Mouse (Mus musculus): ENCODE data around the gene Olfr574. TPM values are rescaled to one million over a fixed set of nuclear protein-coding genes. Genes with fewer than 3 reads are reported as not detected.

Olfr574 gene
- not detected in 2 replicates for total RNA-seq (2015; ENCODE audit: low replicate concordance)
- not detected in 2 replicates for total RNA-seq (2017; ENCODE audit: low replicate concordance)

DNA sequence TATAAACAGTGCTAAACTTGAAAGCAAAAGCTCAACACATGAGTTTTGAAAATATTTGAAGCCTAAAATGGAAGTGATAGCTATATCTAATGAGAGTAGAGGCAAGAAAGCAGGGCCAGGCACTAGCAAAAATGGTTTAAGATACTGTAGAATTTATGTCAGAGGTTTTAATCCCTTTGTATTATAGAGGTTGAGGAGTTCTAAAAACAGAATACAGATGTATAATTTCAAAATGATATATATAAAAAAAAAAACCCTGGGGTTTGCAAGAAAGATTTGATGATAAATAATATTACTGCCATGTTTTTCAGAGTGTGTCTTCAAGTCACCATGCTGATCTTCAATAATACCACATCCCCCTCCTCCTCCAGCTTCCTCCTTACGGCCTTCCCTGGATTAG lies at the start of gene Olfr574:
Olfr574 (plus strand) TSS at position 301 of the 400 bp plus-strand sequence.
- ATAC-seq (replicated peaks; ENCODE audit: low FRiP score, poor library complexity, severe bottlenecking): no peak

DNA sequence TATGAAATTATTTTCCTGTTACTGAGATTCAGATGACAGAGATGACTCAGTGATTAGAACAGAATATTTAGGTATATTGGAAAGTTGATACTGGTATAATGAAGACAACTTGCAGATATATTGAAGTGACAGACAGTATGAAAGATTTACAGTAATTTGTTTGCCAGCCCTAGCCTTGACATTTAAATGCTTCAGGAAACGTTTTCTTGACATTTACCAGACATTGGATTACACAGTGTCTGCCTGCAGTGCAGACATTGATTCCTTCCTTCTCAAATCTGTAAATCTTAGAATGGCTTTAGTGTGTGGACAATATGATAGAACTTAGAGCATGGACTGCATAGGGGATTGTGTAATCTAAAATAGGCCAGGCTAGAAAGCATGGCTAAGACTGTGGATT lies 33.0 kb upstream of the Olfr574 start:
- ATAC-seq (replicated peaks; ENCODE audit: low FRiP score, poor library complexity, severe bottlenecking): no peak

DNA sequence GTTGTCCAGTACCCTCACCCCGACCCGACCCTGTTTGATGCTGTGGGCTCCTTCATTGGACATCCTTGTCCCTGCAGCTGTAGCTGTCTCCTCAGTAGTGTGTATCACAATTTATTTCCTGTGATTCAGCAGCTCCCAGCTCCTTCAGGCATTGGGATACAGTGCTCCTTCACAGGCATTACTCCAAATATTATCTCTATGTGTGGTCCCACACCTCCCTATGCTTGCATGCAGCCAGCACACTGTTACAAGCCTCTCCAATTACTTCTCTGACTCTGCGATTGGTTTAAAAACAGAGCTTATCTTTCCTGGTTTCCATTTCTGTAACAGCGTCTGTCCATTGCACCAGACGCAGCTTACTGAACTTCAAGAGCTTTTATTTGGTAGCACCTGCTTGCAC lies 31.9 kb upstream of the Olfr574 start:
- ATAC-seq (replicated peaks; ENCODE audit: low FRiP score, poor library complexity, severe bottlenecking): no peak

DNA sequence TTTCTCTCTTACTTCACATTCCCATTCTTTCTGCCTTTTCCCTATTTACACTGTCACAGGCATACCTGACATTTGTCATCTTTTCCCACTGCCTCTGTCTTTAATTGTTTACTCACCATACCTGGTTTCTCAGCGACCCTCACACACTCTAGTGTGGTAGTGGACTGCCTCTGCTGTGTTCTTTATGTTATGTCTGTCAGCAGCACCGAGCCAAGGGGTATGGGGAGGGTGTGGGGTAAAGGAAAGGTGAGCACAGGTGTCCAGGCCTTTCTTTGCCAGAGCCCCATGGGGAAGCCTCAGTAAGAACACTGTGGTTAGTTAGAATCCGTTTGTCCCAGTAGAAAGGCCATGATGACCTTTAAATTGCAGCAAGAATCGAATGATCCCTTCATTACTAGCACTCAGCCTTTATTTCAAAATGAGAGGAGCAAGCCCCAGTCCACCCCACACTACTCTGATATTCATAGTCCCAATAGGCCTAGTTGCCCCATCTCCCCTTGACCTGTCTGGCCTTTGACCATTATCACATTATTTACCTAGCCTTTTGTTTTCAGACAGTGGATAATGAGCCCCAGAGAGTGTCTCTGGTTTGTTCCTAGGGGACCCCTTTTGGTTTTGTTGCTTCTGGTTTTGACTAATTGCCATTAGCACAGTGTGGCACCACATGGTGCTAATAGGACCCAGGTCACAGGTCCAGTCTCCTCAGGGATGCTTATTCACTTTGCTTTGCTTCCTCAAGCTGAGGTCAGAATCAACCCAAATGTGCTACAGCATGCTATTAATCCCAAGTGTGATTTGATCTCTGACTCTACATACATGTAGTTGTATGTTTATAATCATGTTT lies 31.0 kb upstream of the Olfr574 start, which contains the start of gene Olfr571:
Olfr571 (minus strand) TSS at position 505 of the 844 bp plus-strand sequence.
- ATAC-seq (replicated peaks; ENCODE audit: low FRiP score, poor library complexity, severe bottlenecking): no peak

DNA sequence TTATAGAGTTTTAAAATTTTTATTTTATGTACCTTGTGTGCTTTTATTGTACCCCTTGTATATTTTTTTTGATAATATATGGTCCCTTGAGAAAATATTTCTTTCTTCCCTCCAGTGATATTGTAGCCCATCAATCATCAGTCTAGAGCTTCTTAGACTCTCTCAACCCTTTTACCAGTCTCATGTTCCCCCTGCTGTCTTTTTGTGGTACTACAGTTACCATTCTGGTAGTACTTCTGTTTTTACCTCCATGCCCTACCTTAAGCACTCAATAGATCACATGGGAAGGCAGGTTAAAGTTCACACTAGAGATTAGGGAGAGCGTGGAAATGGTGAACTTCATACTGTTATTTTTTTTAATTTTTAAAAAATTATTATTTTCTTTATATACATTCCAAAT lies 28.6 kb upstream of the Olfr574 start:
- no peak for ATAC-seq (replicated peaks; ENCODE audit: low FRiP score, poor library complexity, severe bottlenecking)

DNA sequence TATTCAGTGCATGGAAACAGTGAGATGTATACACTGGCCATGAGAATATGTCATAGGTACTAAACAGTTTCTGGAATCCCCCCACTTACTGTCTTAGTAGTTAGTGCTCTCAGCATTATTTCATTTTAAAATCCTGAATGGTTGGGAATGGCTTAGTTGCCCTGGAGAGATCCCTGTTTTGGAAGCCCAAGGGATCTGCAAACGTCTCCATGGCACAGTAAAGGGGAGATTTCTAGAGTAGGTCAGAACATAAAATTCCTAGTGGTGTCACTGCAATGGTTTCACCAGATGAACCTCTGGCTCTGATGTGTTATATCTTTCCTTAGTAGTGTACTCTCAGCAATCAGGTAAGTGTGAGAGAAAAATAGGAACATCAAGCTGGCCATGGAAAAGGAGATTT lies 24.2 kb upstream of the Olfr574 start, which contains the start of gene Olfr572:
Olfr572 (plus strand) TSS at position 301 of the 400 bp plus-strand sequence.
- ATAC-seq (replicated peaks; ENCODE audit: low FRiP score, poor library complexity, severe bottlenecking): no peak

DNA sequence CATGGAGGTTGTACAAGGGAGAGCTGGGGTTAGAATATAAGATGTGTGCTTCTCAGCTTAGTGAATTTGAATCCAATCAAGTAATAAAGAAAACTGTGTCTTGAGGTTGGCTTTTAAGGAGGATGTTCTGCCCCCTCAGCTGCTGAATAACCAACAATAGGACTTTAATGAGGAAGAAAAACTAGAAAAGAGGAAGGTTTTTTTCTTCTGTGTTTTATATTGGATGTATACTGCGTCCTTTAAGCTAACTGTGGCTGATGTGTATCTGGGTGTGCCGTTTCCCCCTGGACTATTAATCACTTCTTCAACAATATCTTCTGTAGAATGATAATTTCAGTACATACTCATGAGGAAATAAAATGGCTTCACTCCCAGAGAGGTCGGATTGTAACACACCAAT lies 21.2 kb upstream of the Olfr574 start:
- no peak for ATAC-seq (replicated peaks; ENCODE audit: low FRiP score, poor library complexity, severe bottlenecking)

DNA sequence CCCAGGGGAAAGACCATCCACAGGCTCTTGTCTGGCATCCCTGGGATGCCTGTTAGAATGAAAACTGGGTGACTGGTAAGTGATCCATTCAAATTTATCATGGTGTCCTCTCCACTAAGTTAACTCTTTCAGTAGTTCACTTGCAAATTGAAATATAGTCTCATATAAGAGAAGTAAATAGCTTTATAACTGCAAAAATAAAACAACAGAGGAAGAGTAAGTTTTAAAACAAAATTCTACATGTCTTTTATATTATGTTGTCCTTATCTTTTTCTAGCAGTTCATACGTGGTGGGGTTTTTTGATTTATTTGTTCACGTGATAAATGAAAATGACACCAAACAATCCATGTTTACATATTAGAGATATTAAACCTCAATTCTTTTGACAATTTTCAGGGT lies 5.8 kb upstream of the Olfr574 start, which contains the start of gene Olfr573-ps1:
Olfr573-ps1 (minus strand) TSS at position 101 of the 400 bp plus-strand sequence.
- ATAC-seq (replicated peaks; ENCODE audit: low FRiP score, poor library complexity, severe bottlenecking): no peak

DNA sequence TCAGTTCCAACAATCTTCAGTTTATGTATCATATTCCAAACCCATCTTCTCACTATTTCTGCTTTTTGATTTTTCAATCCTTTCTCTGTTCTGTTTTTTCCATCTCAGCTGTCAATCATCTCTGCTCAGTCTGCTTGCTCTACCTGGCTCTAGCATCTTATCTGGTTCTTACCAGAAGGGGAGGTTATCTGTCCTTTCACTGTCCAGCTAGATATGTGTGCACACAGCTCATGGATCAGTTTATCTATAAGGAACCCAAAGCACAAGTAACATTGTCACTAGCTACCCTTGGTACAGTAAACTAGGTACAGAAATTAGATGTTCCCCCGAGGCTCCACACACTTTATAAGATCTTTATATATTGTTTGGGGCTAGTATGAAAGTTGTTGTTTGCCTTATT lies 4.8 kb upstream of the Olfr574 start:
- no peak for ATAC-seq (replicated peaks; ENCODE audit: low FRiP score, poor library complexity, severe bottlenecking)

DNA sequence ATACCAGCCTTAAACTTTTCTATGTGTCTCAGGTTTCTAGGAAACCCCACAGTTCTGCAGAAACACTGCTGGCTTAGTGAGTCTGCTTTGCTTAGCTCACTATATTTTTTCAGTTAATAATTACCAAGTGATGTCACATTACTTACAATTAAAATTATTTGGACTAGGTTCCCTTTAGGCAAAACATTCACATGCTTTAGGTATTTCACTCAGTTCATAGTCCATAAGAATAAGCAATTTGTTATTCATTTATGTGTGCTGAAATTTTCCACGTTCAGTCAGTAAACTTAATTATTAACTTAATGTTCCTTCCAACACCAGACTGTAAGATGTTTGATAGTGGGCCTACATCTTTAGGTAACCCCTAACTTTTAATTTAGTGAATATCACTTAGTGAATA lies 2.5 kb downstream of the Olfr574 start:
- ATAC-seq (replicated peaks; ENCODE audit: low FRiP score, poor library complexity, severe bottlenecking): no peak

DNA sequence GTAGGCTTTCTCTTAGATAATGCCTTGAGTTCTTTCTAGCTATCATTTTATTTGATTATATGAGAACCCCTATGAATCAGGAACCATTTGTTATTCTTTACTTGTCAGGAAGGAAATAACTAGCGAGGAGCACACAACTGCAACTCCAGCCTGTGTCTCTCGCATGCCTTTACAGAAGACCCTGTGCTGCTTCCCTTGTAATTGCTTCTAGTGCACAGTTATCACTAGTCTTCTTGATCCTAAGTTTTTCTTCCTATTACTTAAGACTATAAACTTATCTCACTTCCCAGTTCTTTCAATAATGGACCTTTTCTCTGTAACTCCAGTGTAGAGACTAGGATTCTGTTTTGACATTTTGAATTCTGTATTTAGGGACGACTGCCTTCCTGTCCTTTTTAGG lies 9.9 kb downstream of the Olfr574 start:
- no peak for ATAC-seq (replicated peaks; ENCODE audit: low FRiP score, poor library complexity, severe bottlenecking)

DNA sequence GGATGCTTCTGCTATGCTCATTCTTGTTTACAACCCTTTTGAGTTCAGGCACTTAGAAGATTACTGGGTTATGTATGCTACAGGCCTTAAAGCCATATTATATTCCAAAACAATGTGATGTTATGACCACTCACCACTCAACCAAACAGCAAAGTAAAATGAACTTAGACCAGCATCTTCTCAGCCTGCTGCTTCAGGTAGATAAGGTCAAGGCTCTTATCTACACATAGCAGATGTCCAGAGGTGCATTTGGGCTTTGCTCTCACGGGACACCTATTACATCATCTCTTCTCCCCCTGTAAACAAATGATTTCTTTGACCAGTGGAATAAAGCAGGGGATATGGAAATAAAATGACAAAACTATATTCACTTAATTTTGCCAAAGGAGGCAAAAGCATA lies 10.3 kb downstream of the Olfr574 start, which contains the start of gene Olfr575:
Olfr575 (minus strand) TSS at position 183 of the 400 bp plus-strand sequence.
- ATAC-seq (replicated peaks; ENCODE audit: low FRiP score, poor library complexity, severe bottlenecking): peak; percentile 71

DNA sequence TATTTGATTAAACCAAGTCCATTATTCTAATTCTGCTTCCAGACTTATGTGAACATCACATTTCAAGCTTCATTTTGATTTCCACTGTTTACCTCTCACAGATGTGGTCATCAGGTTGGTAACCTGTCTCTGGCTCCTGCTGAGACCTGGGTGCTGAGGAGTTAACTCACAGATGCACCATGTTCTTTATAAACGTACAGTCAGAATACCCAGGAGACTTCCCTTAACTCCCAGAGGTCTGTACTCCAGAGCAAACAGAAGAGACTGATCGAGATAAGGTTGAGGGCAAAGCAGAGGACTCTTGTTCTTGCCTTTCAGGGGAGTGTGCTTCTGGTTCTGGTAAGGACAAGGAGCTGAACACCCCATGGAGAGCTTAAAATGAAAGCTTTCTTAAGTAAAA lies 14.1 kb downstream of the Olfr574 start, which contains the start of gene Olfr576:
Olfr576 (plus strand) TSS at position 301 of the 400 bp plus-strand sequence.
- ATAC-seq (replicated peaks; ENCODE audit: low FRiP score, poor library complexity, severe bottlenecking): no peak

DNA sequence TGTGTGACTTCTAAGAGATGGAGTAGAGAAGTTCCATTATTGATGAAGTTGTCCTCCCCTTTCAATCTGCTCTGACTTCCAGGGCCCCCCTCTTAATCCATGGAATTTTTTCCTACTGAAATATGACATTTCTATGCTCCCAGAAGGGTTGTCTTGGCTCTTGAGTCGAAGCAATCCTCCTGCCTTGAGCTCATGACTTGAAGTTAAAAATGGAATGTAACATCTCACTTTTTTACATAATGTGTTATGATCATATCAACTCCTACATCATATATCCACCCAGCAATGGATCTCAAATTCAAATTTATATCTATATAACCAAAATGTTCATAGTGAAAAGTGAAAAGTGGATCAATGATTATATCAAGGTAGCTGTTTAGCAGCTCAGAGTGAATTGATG lies 26.1 kb downstream of the Olfr574 start:
- no peak for ATAC-seq (replicated peaks; ENCODE audit: low FRiP score, poor library complexity, severe bottlenecking)

DNA sequence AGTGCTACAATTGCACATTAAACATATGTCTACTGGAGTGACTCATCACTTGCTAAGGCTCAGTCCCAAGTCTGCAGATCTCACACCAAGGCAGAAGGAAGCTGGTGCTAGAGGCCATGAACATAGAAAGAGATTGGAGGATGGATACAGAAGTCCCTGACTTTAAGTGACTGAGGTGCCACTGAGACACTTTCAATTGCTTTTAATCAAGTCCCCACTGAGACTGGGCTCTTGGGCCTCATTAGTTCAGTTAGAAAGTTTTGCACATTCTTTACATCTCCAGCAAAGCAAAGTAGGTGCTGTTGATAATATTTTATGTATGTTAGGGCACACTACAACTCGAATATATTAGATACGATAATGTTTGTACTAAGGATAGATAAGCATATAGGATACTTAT lies 27.6 kb downstream of the Olfr574 start, which contains the start of gene Olfr577:
Olfr577 (minus strand) TSS at position 101 of the 400 bp plus-strand sequence.
- no peak for ATAC-seq (replicated peaks; ENCODE audit: low FRiP score, poor library complexity, severe bottlenecking)

DNA sequence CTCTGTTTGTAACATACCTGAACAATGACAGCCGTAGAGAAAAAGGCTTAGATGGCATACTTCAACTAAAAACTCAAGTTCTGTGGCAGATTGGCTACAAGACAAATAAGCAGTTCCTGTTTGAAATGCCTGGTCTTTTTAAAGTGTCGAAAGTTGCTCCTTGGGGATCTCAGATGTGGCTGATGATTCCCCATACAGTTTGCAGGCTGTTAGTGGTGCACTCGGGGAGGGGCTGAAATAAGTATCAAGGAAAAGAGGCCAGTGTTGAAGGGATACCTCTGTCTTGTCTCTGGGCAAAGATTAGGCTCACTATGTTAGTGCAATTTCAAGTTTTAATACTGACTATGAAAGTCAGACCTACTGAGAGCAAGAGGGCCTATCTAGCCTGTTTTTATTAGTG lies 41.0 kb downstream of the Olfr574 start, which contains the start of gene Olfr578:
Olfr578 (minus strand) TSS at position 101 of the 400 bp plus-strand sequence.
- no peak for ATAC-seq (replicated peaks; ENCODE audit: low FRiP score, poor library complexity, severe bottlenecking)

Other genes starting within 250 kb of the Olfr574 start
- gene Olfr558, start 246.3 kb upstream of the Olfr574 start, total RNA-seq (2015; ENCODE audit: low replicate concordance): not detected in 2 replicates
- gene Olfr558, start 246.3 kb upstream of the Olfr574 start, total RNA-seq (2017; ENCODE audit: low replicate concordance): not detected in 2 replicates
- not detected in 2 replicates for gene Olfr33, start 229.4 kb upstream of the Olfr574 start, total RNA-seq (2015; ENCODE audit: low replicate concordance)
- not detected in 2 replicates for gene Olfr33, start 229.4 kb upstream of the Olfr574 start, total RNA-seq (2017; ENCODE audit: low replicate concordance)
- gene Olfr559, start 221.0 kb upstream of the Olfr574 start, total RNA-seq (2015; ENCODE audit: low replicate concordance): not detected in 2 replicates
- gene Olfr559, start 221.0 kb upstream of the Olfr574 start, total RNA-seq (2017; ENCODE audit: low replicate concordance): not detected in 2 replicates
- not detected in 2 replicates for gene Olfr560, start 189.1 kb upstream of the Olfr574 start, total RNA-seq (2015; ENCODE audit: low replicate concordance)
- gene Olfr560, start 189.1 kb upstream of the Olfr574 start, total RNA-seq (2017; ENCODE audit: low replicate concordance): not detected in 2 replicates
- not detected in 2 replicates for gene Olfr78, start 189.0 kb upstream of the Olfr574 start, total RNA-seq (2015; ENCODE audit: low replicate concordance)
- not detected in 2 replicates for gene Olfr78, start 189.0 kb upstream of the Olfr574 start, total RNA-seq (2017; ENCODE audit: low replicate concordance)
- not detected in 2 replicates for gene Olfr561, start 177.2 kb upstream of the Olfr574 start, total RNA-seq (2015; ENCODE audit: low replicate concordance)
- gene Olfr561, start 177.2 kb upstream of the Olfr574 start, total RNA-seq (2017; ENCODE audit: low replicate concordance): not detected in 2 replicates
- gene Olfr564, start 145.0 kb upstream of the Olfr574 start, total RNA-seq (2015; ENCODE audit: low replicate concordance): not detected in 2 replicates
- not detected in 2 replicates for gene Olfr564, start 145.0 kb upstream of the Olfr574 start, total RNA-seq (2017; ENCODE audit: low replicate concordance)
- not detected in 2 replicates for gene Olfr566, start 89.7 kb upstream of the Olfr574 start, total RNA-seq (2015; ENCODE audit: low replicate concordance)
- gene Olfr566, start 89.7 kb upstream of the Olfr574 start, total RNA-seq (2017; ENCODE audit: low replicate concordance): not detected in 2 replicates
- gene Olfr568, start 71.3 kb upstream of the Olfr574 start, total RNA-seq (2015; ENCODE audit: low replicate concordance): not detected in 2 replicates
- not detected in 2 replicates for gene Olfr568, start 71.3 kb upstream of the Olfr574 start, total RNA-seq (2017; ENCODE audit: low replicate concordance)
- gene Olfr569, start 57.6 kb upstream of the Olfr574 start, total RNA-seq (2015; ENCODE audit: low replicate concordance): not detected in 2 replicates
- not detected in 2 replicates for gene Olfr569, start 57.6 kb upstream of the Olfr574 start, total RNA-seq (2017; ENCODE audit: low replicate concordance)
- not detected in 2 replicates for gene Olfr570, start 53.9 kb upstream of the Olfr574 start, total RNA-seq (2015; ENCODE audit: low replicate concordance)
- not detected in 2 replicates for gene Olfr570, start 53.9 kb upstream of the Olfr574 start, total RNA-seq (2017; ENCODE audit: low replicate concordance)
- not detected in 2 replicates for gene Olfr571, start 30.9 kb upstream of the Olfr574 start, total RNA-seq (2015; ENCODE audit: low replicate concordance)
- not detected in 2 replicates for gene Olfr571, start 30.9 kb upstream of the Olfr574 start, total RNA-seq (2017; ENCODE audit: low replicate concordance)
- not detected in 2 replicates for gene Olfr572, start 24.1 kb upstream of the Olfr574 start, total RNA-seq (2015; ENCODE audit: low replicate concordance)
- not detected in 2 replicates for gene Olfr572, start 24.1 kb upstream of the Olfr574 start, total RNA-seq (2017; ENCODE audit: low replicate concordance)
- gene Olfr573-ps1, start 5.9 kb upstream of the Olfr574 start, total RNA-seq (2015; ENCODE audit: low replicate concordance): not detected in 2 replicates
- not detected in 2 replicates for gene Olfr573-ps1, start 5.9 kb upstream of the Olfr574 start, total RNA-seq (2017; ENCODE audit: low replicate concordance)
- not detected in 2 replicates for gene Olfr575, start 10.3 kb downstream of the Olfr574 start, total RNA-seq (2015; ENCODE audit: low replicate concordance)
- gene Olfr575, start 10.3 kb downstream of the Olfr574 start, total RNA-seq (2017; ENCODE audit: low replicate concordance): not detected in 2 replicates
- not detected in 2 replicates for gene Olfr576, start 14.2 kb downstream of the Olfr574 start, total RNA-seq (2015; ENCODE audit: low replicate concordance)
- gene Olfr576, start 14.2 kb downstream of the Olfr574 start, total RNA-seq (2017; ENCODE audit: low replicate concordance): not detected in 2 replicates
- gene Olfr577, start 27.5 kb downstream of the Olfr574 start, total RNA-seq (2015; ENCODE audit: low replicate concordance): not detected in 2 replicates
- not detected in 2 replicates for gene Olfr577, start 27.5 kb downstream of the Olfr574 start, total RNA-seq (2017; ENCODE audit: low replicate concordance)
- not detected in 2 replicates for gene Olfr578, start 40.9 kb downstream of the Olfr574 start, total RNA-seq (2015; ENCODE audit: low replicate concordance)
- not detected in 2 replicates for gene Olfr578, start 40.9 kb downstream of the Olfr574 start, total RNA-seq (2017; ENCODE audit: low replicate concordance)
- not detected in 2 replicates for gene Olfr582, start 89.6 kb downstream of the Olfr574 start, total RNA-seq (2015; ENCODE audit: low replicate concordance)
- not detected in 2 replicates for gene Olfr582, start 89.6 kb downstream of the Olfr574 start, total RNA-seq (2017; ENCODE audit: low replicate concordance)
- gene Olfr583, start 102.8 kb downstream of the Olfr574 start, total RNA-seq (2015; ENCODE audit: low replicate concordance): not detected in 2 replicates
- not detected in 2 replicates for gene Olfr583, start 102.8 kb downstream of the Olfr574 start, total RNA-seq (2017; ENCODE audit: low replicate concordance)
- gene Olfr584, start 133.4 kb downstream of the Olfr574 start, total RNA-seq (2015; ENCODE audit: low replicate concordance): not detected in 2 replicates
- not detected in 2 replicates for gene Olfr584, start 133.4 kb downstream of the Olfr574 start, total RNA-seq (2017; ENCODE audit: low replicate concordance)
- gene Olfr585, start 149.3 kb downstream of the Olfr574 start, total RNA-seq (2015; ENCODE audit: low replicate concordance): not detected in 2 replicates
- gene Olfr585, start 149.3 kb downstream of the Olfr574 start, total RNA-seq (2017; ENCODE audit: low replicate concordance): not detected in 2 replicates
- not detected in 2 replicates for gene Olfr586, start 177.2 kb downstream of the Olfr574 start, total RNA-seq (2015; ENCODE audit: low replicate concordance)
- not detected in 2 replicates for gene Olfr586, start 177.2 kb downstream of the Olfr574 start, total RNA-seq (2017; ENCODE audit: low replicate concordance)
- not detected in 2 replicates for gene Olfr588-ps1, start 192.4 kb downstream of the Olfr574 start, total RNA-seq (2015; ENCODE audit: low replicate concordance)
- gene Olfr588-ps1, start 192.4 kb downstream of the Olfr574 start, total RNA-seq (2017; ENCODE audit: low replicate concordance): 0.39 TPM in 1 of 2 replicates, not detected in the other
- not detected in 2 replicates for gene Olfr589, start 207.9 kb downstream of the Olfr574 start, total RNA-seq (2015; ENCODE audit: low replicate concordance)
- gene Olfr589, start 207.9 kb downstream of the Olfr574 start, total RNA-seq (2017; ENCODE audit: low replicate concordance): not detected in 2 replicates
- not detected in 2 replicates for gene Olfr591, start 229.9 kb downstream of the Olfr574 start, total RNA-seq (2015; ENCODE audit: low replicate concordance)
- not detected in 2 replicates for gene Olfr591, start 229.9 kb downstream of the Olfr574 start, total RNA-seq (2017; ENCODE audit: low replicate concordance)
- not detected in 2 replicates for gene Olfr592, start 236.3 kb downstream of the Olfr574 start, total RNA-seq (2015; ENCODE audit: low replicate concordance)
- not detected in 2 replicates for gene Olfr592, start 236.3 kb downstream of the Olfr574 start, total RNA-seq (2017; ENCODE audit: low replicate concordance)

Data from erythroid progenitor cell, adult 5-6 weeks (primary cell).